Comparison of ENCODE assay signal across 10 mouse cellular contexts in the genomic region with DNA sequence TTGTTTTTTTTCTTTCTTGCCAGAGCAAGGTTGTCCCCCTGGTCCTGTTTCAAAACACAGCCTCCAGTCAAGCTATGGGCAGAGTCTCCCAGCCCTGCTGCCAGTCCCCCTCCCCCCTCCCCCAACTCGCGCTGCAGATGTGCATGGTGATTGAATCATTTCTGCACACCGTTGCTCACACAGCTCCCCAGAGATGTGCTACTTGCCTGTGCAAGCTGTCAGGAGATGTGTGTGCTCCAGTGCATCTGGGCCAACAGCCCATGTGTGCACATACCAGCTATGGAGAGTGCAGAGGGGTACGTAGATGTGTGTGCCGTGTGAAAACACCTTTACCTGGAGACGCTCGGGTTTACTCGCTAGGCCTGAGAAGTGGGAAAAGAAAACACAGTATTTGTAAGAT.
DNase-seq lines count a peak whose midpoint lies in the region; ATAC-seq and TF ChIP-seq lines count a peak whose summit lies in the region.
"Had no signal": no experiment of that assay in that cellular context is flagged by ENCODE, and none has a peak within 500 bp of the region (broad histone marks: within the 10 kb centered on the region; RNA-seq: fewer than 3 reads in every experiment).

No protein-coding gene starts in this region.

- H3K9ac ChIP-seq in intestine, embryonic 14.5 days (ENCODE audit: low read length), result no peak overlapping the region
- H3K9ac ChIP-seq in intestine, postnatal 0 days (ENCODE audit: low read depth, low read length), result no peak overlapping the region
- H3K9ac ChIP-seq in forebrain, embryonic 16.5 days (replicated peaks; ENCODE audit: low read depth, low read length), result no peak overlapping the region
- no peak overlapping the region for H3K9ac ChIP-seq in midbrain, embryonic 14.5 days (replicated peaks; ENCODE audit: low read length)

- H3K4me1 ChIP-seq in intestine, embryonic 14.5 days (replicated peaks; ENCODE audit: control insufficient read depth, insufficient read depth, low read length), result peaks cover 43% of the 10 kb centered on the region
- peaks cover 5% of the 10 kb centered on the region; the same call in 1 of the 2 replicates for H3K4me1 ChIP-seq in intestine, postnatal 0 days (replicated peaks; ENCODE audit: control insufficient read depth, insufficient read depth, low read length)
- peaks cover 68% of the 10 kb centered on the region for H3K4me1 ChIP-seq in embryonic facial prominence, embryonic 10.5 days
- H3K4me1 ChIP-seq in forebrain, embryonic 16.5 days (replicated peaks; ENCODE audit: control insufficient read depth, insufficient read depth, low read length), result peaks cover 16% of the 10 kb centered on the region
- peaks cover 31% of the 10 kb centered on the region for H3K4me1 ChIP-seq in midbrain, embryonic 14.5 days (ENCODE audit: control insufficient read depth, insufficient read depth, low read length)

- no peak overlapping the region for H3K4me3 ChIP-seq in intestine, embryonic 14.5 days (ENCODE audit: low read depth, low read length)
- H3K4me3 ChIP-seq in intestine, postnatal 0 days (ENCODE audit: low read depth, low read length), result no peak overlapping the region
- no peak overlapping the region for H3K4me3 ChIP-seq in embryonic facial prominence, embryonic 10.5 days
- H3K4me3 ChIP-seq in forebrain, embryonic 16.5 days (replicated peaks; ENCODE audit: low read length), result no peak overlapping the region
- H3K4me3 ChIP-seq in midbrain, embryonic 14.5 days (replicated peaks; ENCODE audit: low read depth, low read length), result no peak overlapping the region

- WGBS in intestine, embryonic 14.5 days, result 59% methylated on average over 8 of the region's 8 CpGs
- WGBS in intestine, postnatal 0 days, result 74% methylated on average over 8 of the region's 8 CpGs
- 67% methylated on average over 8 of the region's 8 CpGs for WGBS in embryonic facial prominence, embryonic 10.5 days
- 57% methylated on average over 8 of the region's 8 CpGs for WGBS in forebrain, embryonic 16.5 days
- 50% methylated on average over 8 of the region's 8 CpGs for WGBS in midbrain, embryonic 14.5 days

- peaks cover 6% of the 10 kb centered on the region; the same call in 1 of the 2 replicates for H3K36me3 ChIP-seq in intestine, embryonic 14.5 days (ENCODE audit: control insufficient read depth, insufficient read depth, low read length)
- peaks cover 14% of the 10 kb centered on the region; the same call in 1 of the 2 replicates for H3K36me3 ChIP-seq in intestine, postnatal 0 days (ENCODE audit: control insufficient read depth, insufficient read depth)
- peaks cover 64% of the 10 kb centered on the region for H3K36me3 ChIP-seq in embryonic facial prominence, embryonic 10.5 days (replicated peaks)
- no peaks in the 10 kb centered on the region for H3K36me3 ChIP-seq in forebrain, embryonic 16.5 days (ENCODE audit: control insufficient read depth, insufficient read depth)
- H3K36me3 ChIP-seq in midbrain, embryonic 14.5 days (ENCODE audit: control insufficient read depth, insufficient read depth, low read length), result peaks cover 7% of the 10 kb centered on the region; the same call in 1 of the 2 replicates

- no peak for TF ChIP-seq CTCF in intestine, postnatal 0 days (IDR thresholded peaks at IDR 0.05; ENCODE audit: low read depth)

- H3K9me3 ChIP-seq in intestine, embryonic 14.5 days (ENCODE audit: control insufficient read depth, low read length), result no peaks in the 10 kb centered on the region
- no peaks in the 10 kb centered on the region for H3K9me3 ChIP-seq in intestine, postnatal 0 days (ENCODE audit: control insufficient read depth)
- no peaks in the 10 kb centered on the region for H3K9me3 ChIP-seq in embryonic facial prominence, embryonic 10.5 days
- H3K9me3 ChIP-seq in forebrain, embryonic 16.5 days (ENCODE audit: control insufficient read depth, low read length), result no peaks in the 10 kb centered on the region
- no peaks in the 10 kb centered on the region for H3K9me3 ChIP-seq in midbrain, embryonic 14.5 days (ENCODE audit: control insufficient read depth, low read length)

- peak overlapping the region; percentile 43 for H3K27ac ChIP-seq in intestine, embryonic 14.5 days (ENCODE audit: low read depth)
- no peak overlapping the region for H3K27ac ChIP-seq in intestine, postnatal 0 days (ENCODE audit: low read depth, low read length)
- 0 out of 2 replicates have a peak overlapping the region, but pooled peaks have one; percentile 51 for H3K27ac ChIP-seq in embryonic facial prominence, embryonic 10.5 days (replicated peaks)
- peak overlapping the region; percentile 41 for H3K27ac ChIP-seq in forebrain, embryonic 16.5 days (ENCODE audit: low read length)
- H3K27ac ChIP-seq in midbrain, embryonic 14.5 days (replicated peaks; ENCODE audit: low read depth, low read length), result peak overlapping the region; percentile 72

- H3K27me3 ChIP-seq in intestine, embryonic 14.5 days (replicated peaks; ENCODE audit: control insufficient read depth, insufficient read depth, low read length), result no peaks in the 10 kb centered on the region
- H3K27me3 ChIP-seq in intestine, postnatal 0 days (replicated peaks; ENCODE audit: control insufficient read depth, insufficient read depth, low read length), result no peaks in the 10 kb centered on the region
- H3K27me3 ChIP-seq in embryonic facial prominence, embryonic 10.5 days (replicated peaks; ENCODE audit: low read depth, poor library complexity, severe bottlenecking), result no peaks in the 10 kb centered on the region
- no peaks in the 10 kb centered on the region for H3K27me3 ChIP-seq in forebrain, embryonic 16.5 days (replicated peaks; ENCODE audit: control insufficient read depth, insufficient read depth, low read length)
- no peaks in the 10 kb centered on the region for H3K27me3 ChIP-seq in midbrain, embryonic 14.5 days (ENCODE audit: control insufficient read depth, insufficient read depth, low read length)
- H3K27me3 ChIP-seq: CH12.LX had no signal

- DNase-seq in intestine, embryonic 14.5 days (ENCODE audit: low spot score), result no peak
- no peak for DNase-seq in embryonic facial prominence, embryonic 10.5 days (ENCODE audit: low spot score)
- peak; percentile 58 for DNase-seq in midbrain, embryonic 14.5 days
- DNase-seq: right cerebral cortex, postnatal 25 days had no signal

- H3K4me2 ChIP-seq in intestine, embryonic 14.5 days (ENCODE audit: low read length), result no peak overlapping the region
- H3K4me2 ChIP-seq in intestine, postnatal 0 days (replicated peaks; ENCODE audit: low read depth), result no peak overlapping the region
- no peak overlapping the region for H3K4me2 ChIP-seq in forebrain, embryonic 16.5 days (ENCODE audit: low read length)
- no peak overlapping the region for H3K4me2 ChIP-seq in midbrain, embryonic 14.5 days (ENCODE audit: low read length)

- ATAC-seq in intestine, embryonic 14.5 days (replicated peaks; ENCODE audit: low FRiP score, low TSS enrichment, low read depth), result no peak
- ATAC-seq in intestine, postnatal 0 days, result no peak
- ATAC-seq in forebrain, embryonic 16.5 days, result no peak
- no peak for ATAC-seq in midbrain, embryonic 14.5 days (ENCODE audit: low FRiP score, low TSS enrichment)
- no peak for ATAC-seq in inflammation-experienced regulatory T-cells, adult 6 months
- no peak for ATAC-seq in megakaryocyte-erythroid progenitor cell, adult 5-6 weeks (replicated peaks; ENCODE audit: low FRiP score, low TSS enrichment, poor library complexity, severe bottlenecking)
- no peak for ATAC-seq in CD4-positive, CD25-positive, alpha-beta regulatory T cell, adult 4 months
